ENCODE assay signal across 15 mouse cellular contexts in the genomic region with DNA sequence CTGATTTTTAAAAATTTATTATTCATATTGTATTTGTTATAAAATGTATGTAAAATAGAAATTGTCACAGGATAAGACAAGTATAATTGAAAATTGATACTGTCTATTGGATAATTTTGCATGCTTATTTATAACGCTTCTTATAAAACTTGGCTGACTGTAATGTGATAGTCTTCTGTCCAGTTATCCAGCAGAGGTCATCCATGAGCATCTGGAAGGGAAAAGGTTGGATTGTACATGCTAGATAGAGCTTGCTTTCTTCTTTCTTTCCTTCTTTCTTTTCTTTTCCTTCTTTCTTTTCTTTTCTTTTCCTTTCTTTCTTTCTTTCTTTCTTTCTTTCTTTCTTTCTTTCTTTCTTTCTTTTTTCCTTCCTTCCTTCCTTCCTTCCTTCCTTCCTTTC. TPM values are rescaled to one million over a fixed set of nuclear protein-coding genes. Genes with fewer than 3 reads are reported as not detected.
DNase-seq lines count a peak whose midpoint lies in the region; ATAC-seq and TF ChIP-seq lines count a peak whose summit lies in the region.
"Had no signal": no experiment of that assay in that cellular context is flagged by ENCODE, and none has a peak within 500 bp of the region (broad histone marks: within the 10 kb centered on the region; RNA-seq: fewer than 3 reads in every experiment).

No protein-coding gene starts in this region.

- H3K4me2 ChIP-seq in embryonic facial prominence, embryonic 11.5 days (ENCODE audit: low read depth, low read length), result no peak overlapping the region
- H3K4me2 ChIP-seq in kidney, postnatal 0 days (ENCODE audit: low read length), result no peak overlapping the region
- H3K4me2 ChIP-seq in midbrain, postnatal 0 days (ENCODE audit: low read depth, low read length, poor library complexity, severe bottlenecking), result no peak overlapping the region
- H3K4me2 ChIP-seq in midbrain, embryonic 11.5 days, result no peak overlapping the region
- H3K4me2 ChIP-seq in stomach, postnatal 0 days (replicated peaks; ENCODE audit: low read depth), result no peak overlapping the region
- H3K4me2 ChIP-seq: embryonic facial prominence, embryonic 13.5 days; hindbrain, embryonic 13.5 days had no signal

- peak; percentile 62 for TF ChIP-seq CTCF in kidney, postnatal 0 days (IDR thresholded peaks at IDR 0.05; ENCODE audit: low read depth)
- TF ChIP-seq CTCF in midbrain, postnatal 0 days (IDR thresholded peaks at IDR 0.05), result peak; percentile 74
- TF ChIP-seq CTCF in stomach, postnatal 0 days (IDR thresholded peaks at IDR 0.05; ENCODE audit: low read depth), result peak; percentile 73

- H3K36me3 ChIP-seq in embryonic facial prominence, embryonic 11.5 days (replicated peaks; ENCODE audit: control insufficient read depth, insufficient read depth, low read depth, low read length), result no peaks in the 10 kb centered on the region
- 0 out of 2 replicates have a peak, but pooled peaks cover 2% of the 10 kb centered on the region for H3K36me3 ChIP-seq in embryonic facial prominence, embryonic 10.5 days (replicated peaks)
- H3K36me3 ChIP-seq in kidney, postnatal 0 days (ENCODE audit: insufficient read depth, low read length), result no peaks in the 10 kb centered on the region
- H3K36me3 ChIP-seq in midbrain, postnatal 0 days (ENCODE audit: insufficient read depth, low read length), result no peaks in the 10 kb centered on the region
- no peaks in the 10 kb centered on the region for H3K36me3 ChIP-seq in midbrain, embryonic 11.5 days (ENCODE audit: control insufficient read depth, insufficient read depth, low read length)
- H3K36me3 ChIP-seq in stomach, postnatal 0 days (ENCODE audit: control insufficient read depth, insufficient read depth, low read length), result no peaks in the 10 kb centered on the region
- H3K36me3 ChIP-seq: embryonic facial prominence, embryonic 13.5 days; hindbrain, embryonic 13.5 days; limb, embryonic 13.5 days; lung, embryonic 15.5 days had no signal

- no peaks in the 10 kb centered on the region for H3K9me3 ChIP-seq in embryonic facial prominence, embryonic 11.5 days (replicated peaks; ENCODE audit: control insufficient read depth, low read length)
- no peaks in the 10 kb centered on the region; the same call in 1 of the 2 replicates for H3K9me3 ChIP-seq in embryonic facial prominence, embryonic 10.5 days
- H3K9me3 ChIP-seq in kidney, postnatal 0 days (replicated peaks; ENCODE audit: low read length), result no peaks in the 10 kb centered on the region
- no peaks in the 10 kb centered on the region for H3K9me3 ChIP-seq in midbrain, postnatal 0 days (ENCODE audit: low read length)
- peaks cover 3% of the 10 kb centered on the region; the same call in 1 of the 2 replicates for H3K9me3 ChIP-seq in midbrain, embryonic 11.5 days (ENCODE audit: control insufficient read depth, low read length)
- no peaks in the 10 kb centered on the region for H3K9me3 ChIP-seq in stomach, postnatal 0 days (ENCODE audit: control insufficient read depth, low read length)
- H3K9me3 ChIP-seq: hindbrain, embryonic 13.5 days; limb, embryonic 13.5 days; lung, embryonic 15.5 days had no signal

- H3K4me1 ChIP-seq in embryonic facial prominence, embryonic 11.5 days (ENCODE audit: control insufficient read depth, insufficient read depth, low read length), result no peaks in the 10 kb centered on the region
- H3K4me1 ChIP-seq in embryonic facial prominence, embryonic 10.5 days, result peaks cover 9% of the 10 kb centered on the region
- H3K4me1 ChIP-seq in kidney, postnatal 0 days (replicated peaks; ENCODE audit: insufficient read depth, low read length), result no peaks in the 10 kb centered on the region; the same call in 1 of the 2 replicates
- H3K4me1 ChIP-seq in midbrain, postnatal 0 days (ENCODE audit: insufficient read depth, low read length), result no peaks in the 10 kb centered on the region
- no peaks in the 10 kb centered on the region for H3K4me1 ChIP-seq in midbrain, embryonic 11.5 days (ENCODE audit: control insufficient read depth, insufficient read depth, low read length)
- no peaks in the 10 kb centered on the region for H3K4me1 ChIP-seq in stomach, postnatal 0 days (replicated peaks; ENCODE audit: control insufficient read depth, insufficient read depth)
- H3K4me1 ChIP-seq: embryonic facial prominence, embryonic 13.5 days had no signal

- 81% methylated on average over 1 of the region's 1 CpGs for WGBS in embryonic facial prominence, embryonic 11.5 days
- 76% methylated on average over 1 of the region's 1 CpGs for WGBS in embryonic facial prominence, embryonic 10.5 days
- 59% methylated on average over 1 of the region's 1 CpGs for WGBS in kidney, postnatal 0 days
- WGBS in midbrain, postnatal 0 days, result 65% methylated on average over 1 of the region's 1 CpGs
- WGBS in midbrain, embryonic 11.5 days, result 91% methylated on average over 1 of the region's 1 CpGs
- WGBS in stomach, postnatal 0 days, result 48% methylated on average over 1 of the region's 1 CpGs

- no peak overlapping the region for H3K4me3 ChIP-seq in embryonic facial prominence, embryonic 11.5 days (ENCODE audit: low read depth, low read length)
- H3K4me3 ChIP-seq in embryonic facial prominence, embryonic 10.5 days, result no peak overlapping the region
- no peak overlapping the region for H3K4me3 ChIP-seq in kidney, postnatal 0 days (replicated peaks; ENCODE audit: low read depth, low read length)
- no peak overlapping the region for H3K4me3 ChIP-seq in midbrain, postnatal 0 days (ENCODE audit: low read depth, low read length)
- H3K4me3 ChIP-seq in midbrain, embryonic 11.5 days (ENCODE audit: low read depth, low read length), result no peak overlapping the region
- no peak overlapping the region for H3K4me3 ChIP-seq in stomach, postnatal 0 days (ENCODE audit: low read depth, low read length)
- H3K4me3 ChIP-seq: embryonic facial prominence, embryonic 13.5 days; hindbrain, embryonic 13.5 days; limb, embryonic 13.5 days; lung, embryonic 15.5 days had no signal

- H3K27ac ChIP-seq in embryonic facial prominence, embryonic 11.5 days (replicated peaks; ENCODE audit: low read depth, low read length), result no peak overlapping the region
- no peak overlapping the region for H3K27ac ChIP-seq in embryonic facial prominence, embryonic 10.5 days (replicated peaks)
- no peak overlapping the region for H3K27ac ChIP-seq in kidney, postnatal 0 days
- no peak overlapping the region for H3K27ac ChIP-seq in midbrain, postnatal 0 days (ENCODE audit: low read depth, low read length)
- no peak overlapping the region for H3K27ac ChIP-seq in midbrain, embryonic 11.5 days (ENCODE audit: low read depth, low read length)
- H3K27ac ChIP-seq in stomach, postnatal 0 days (replicated peaks), result no peak overlapping the region
- H3K27ac ChIP-seq: embryonic facial prominence, embryonic 13.5 days; hindbrain, embryonic 13.5 days; limb, embryonic 13.5 days; lung, embryonic 15.5 days had no signal

- H3K9ac ChIP-seq in embryonic facial prominence, embryonic 11.5 days (replicated peaks; ENCODE audit: low read length), result no peak overlapping the region
- H3K9ac ChIP-seq in kidney, postnatal 0 days (ENCODE audit: low read depth, low read length), result no peak overlapping the region
- H3K9ac ChIP-seq in midbrain, postnatal 0 days (replicated peaks; ENCODE audit: low read length, poor library complexity, severe bottlenecking), result no peak overlapping the region
- H3K9ac ChIP-seq in midbrain, embryonic 11.5 days (ENCODE audit: low read length), result no peak overlapping the region
- H3K9ac ChIP-seq in stomach, postnatal 0 days (ENCODE audit: low read length), result no peak overlapping the region
- H3K9ac ChIP-seq: embryonic facial prominence, embryonic 13.5 days; hindbrain, embryonic 13.5 days; limb, embryonic 13.5 days; lung, embryonic 15.5 days had no signal

- DNase-seq in embryonic facial prominence, embryonic 11.5 days (ENCODE audit: low spot score), result peak; percentile 24
- DNase-seq in embryonic facial prominence, embryonic 10.5 days (ENCODE audit: low spot score), result no peak
- DNase-seq in kidney, postnatal 0 days (ENCODE audit: low spot score), result peak; percentile 65
- DNase-seq in kidney, adult 18-20 months, result no peak
- DNase-seq in midbrain, postnatal 0 days (ENCODE audit: low spot score), result peak; percentile 23
- no peak for DNase-seq in midbrain, embryonic 11.5 days (ENCODE audit: low spot score, missing footprints)
- no peak for DNase-seq in stomach, postnatal 0 days (ENCODE audit: low spot score)
- no peak for DNase-seq in frontal cortex, adult 2 months (ENCODE audit: extremely low spot score in 1 of 2, low spot score in 1 of 2)
- DNase-seq: adrenal gland, postnatal 10 days; cerebellum, adult 9-11 months; kidney, adult 9 months had no signal

- H3K27me3 ChIP-seq in embryonic facial prominence, embryonic 11.5 days (ENCODE audit: control insufficient read depth, insufficient read depth, low read length), result no peaks in the 10 kb centered on the region
- no peaks in the 10 kb centered on the region for H3K27me3 ChIP-seq in embryonic facial prominence, embryonic 10.5 days (replicated peaks; ENCODE audit: low read depth, poor library complexity, severe bottlenecking)
- no peaks in the 10 kb centered on the region for H3K27me3 ChIP-seq in kidney, postnatal 0 days (ENCODE audit: insufficient read depth, low read length)
- H3K27me3 ChIP-seq in midbrain, postnatal 0 days (ENCODE audit: insufficient read depth, low read length), result no peaks in the 10 kb centered on the region
- H3K27me3 ChIP-seq in midbrain, embryonic 11.5 days (ENCODE audit: control insufficient read depth, insufficient read depth, low read length), result no peaks in the 10 kb centered on the region
- no peaks in the 10 kb centered on the region for H3K27me3 ChIP-seq in stomach, postnatal 0 days (ENCODE audit: control insufficient read depth, insufficient read depth, low read length)
- H3K27me3 ChIP-seq: embryonic facial prominence, embryonic 13.5 days; hindbrain, embryonic 13.5 days; limb, embryonic 13.5 days; lung, embryonic 15.5 days had no signal

- no peak for TF ChIP-seq EP300 in stomach, postnatal 0 days (optimal IDR thresholded peaks at IDR 0.05)

- no peak for ATAC-seq in embryonic facial prominence, embryonic 11.5 days (replicated peaks; ENCODE audit: insufficient number of reproducible peaks, low FRiP score, low TSS enrichment, low read depth)
- no peak for ATAC-seq in kidney, postnatal 0 days (replicated peaks; ENCODE audit: low FRiP score, low read depth)
- no peak for ATAC-seq in midbrain, postnatal 0 days (ENCODE audit: low FRiP score)
- no peak for ATAC-seq in midbrain, embryonic 11.5 days (ENCODE audit: low FRiP score)
- no peak for ATAC-seq in stomach, postnatal 0 days (ENCODE audit: low FRiP score, low TSS enrichment)

RNA-seq across cellular contexts. Expression of gene Mterf1b, which starts 2.0 kb away (rescaled TPM):
- polyA plus RNA-seq in embryonic facial prominence, embryonic 11.5 days (2014; fragmentation: Nextera tagmentation; extraction: Ambion mirVana), result 3.2 and 4.6 TPM in 2 replicates
- 3.3 and 3.7 TPM in 2 replicates for polyA plus RNA-seq in embryonic facial prominence, embryonic 10.5 days (2016; fragmentation: Nextera tagmentation; extraction: Ambion mirVana)
- polyA plus RNA-seq in kidney, postnatal 0 days (2015; fragmentation: Nextera tagmentation; extraction: Ambion mirVana), result 1.9 and 2.8 TPM in 2 replicates
- 0.99 and 1.2 TPM in 2 replicates for total RNA-seq in midbrain, postnatal 0 days (2014; rRNA removed)
- polyA plus RNA-seq in midbrain, postnatal 0 days (2015; fragmentation: Nextera tagmentation; extraction: Ambion mirVana), result 0.89 and 1.3 TPM in 2 replicates
- 2.9 and 3.8 TPM in 2 replicates for polyA plus RNA-seq in midbrain, embryonic 11.5 days (2014; fragmentation: Nextera tagmentation; extraction: Ambion mirVana)
- polyA plus RNA-seq in stomach, postnatal 0 days (2015; fragmentation: Nextera tagmentation; extraction: Ambion mirVana), result 1.5 and 1.9 TPM in 2 replicates
- 4.2 and 4.9 TPM in 2 replicates for polyA plus RNA-seq in frontal cortex, adult 2 months (2012; rRNA removed)

Comparison
In these comparisons a context has a peak if more than half of its experiments do, and no peak if none do; other contexts are left out.
1. DNase-seq: peak in embryonic facial prominence, embryonic 11.5 days (single experiment), kidney, postnatal 0 days (single experiment) and midbrain, postnatal 0 days (single experiment); none in embryonic facial prominence, embryonic 10.5 days (single experiment), kidney, adult 18-20 months (single experiment), midbrain, embryonic 11.5 days (single experiment), stomach, postnatal 0 days (single experiment) and frontal cortex, adult 2 months (0 of 2).
2. Peak in every context shown above with its lines, with median percentiles within 50 percentile points of each other: CTCF ChIP-seq.